Mouse (Mus musculus): ENCODE measurements at regions not wholly inside any gene's neighbourhood (a gene's known extent, or its start where the extent isn't known, plus 50 kb on each side); places are given as distances from the start of the nearest gene placed in this dataset.

DNA sequence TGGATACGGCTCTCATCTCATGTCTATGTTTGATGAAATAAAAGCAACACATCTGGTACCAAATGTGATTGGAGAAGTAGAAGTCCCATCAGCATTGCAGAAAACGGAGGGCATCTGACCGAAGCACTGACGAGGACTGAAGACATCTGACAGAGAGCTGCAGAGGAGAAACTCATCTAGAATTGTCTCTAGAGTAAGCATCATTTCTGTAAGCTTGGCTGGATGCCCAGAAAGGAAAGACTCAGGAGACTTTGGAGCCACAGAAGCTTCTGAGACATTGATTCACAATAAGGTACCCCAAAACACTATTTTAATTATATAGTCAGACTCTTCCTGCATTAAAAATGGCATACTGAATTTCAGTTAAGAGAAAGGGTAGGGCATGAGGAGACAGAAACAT, 326.6 kb downstream of the Gm597 start:
- peak in 1 of 2 experiments; percentile 3 for DNase-seq (ENCODE audit: low spot score in 2 of 2)

GRCm38 (mm10) chr1:28425371-28425770, 354.7 kb downstream of the Gm597 start:
- no peak for DNase-seq (ENCODE audit: low spot score in 2 of 2)
